Mouse (Mus musculus): Measurements from ENCODE around the gene Gng12. TPM values are rescaled to one million over a fixed set of nuclear protein-coding genes. Genes with fewer than 3 reads are reported as not detected.

Gng12 gene
- polyA plus RNA-seq, 1 experiment from 2014 or later, result 50.3 TPM

DNA sequence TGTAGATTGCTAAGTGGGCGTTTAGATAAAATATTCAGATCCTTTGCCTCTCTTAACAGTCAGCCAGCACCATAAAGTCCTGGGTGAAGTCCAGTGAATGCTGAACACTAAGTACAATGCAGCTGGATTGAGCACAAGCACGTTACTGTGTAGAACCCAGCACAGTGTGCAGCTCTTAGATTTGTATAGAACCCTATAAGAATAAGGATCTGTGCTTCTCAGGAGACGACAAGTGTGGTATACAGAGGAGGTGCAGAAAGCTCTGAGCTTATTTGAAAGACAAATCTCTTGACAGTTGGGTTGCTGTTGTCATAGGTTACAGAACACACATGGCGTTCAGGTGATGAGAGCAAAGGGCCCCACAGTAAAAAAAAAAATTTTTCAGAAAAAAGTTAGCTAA lies 1.8 kb downstream of the Gng12 start:
- Histone ChIP-seq H3K4me3 (no peak overlapping the region), H3K27ac (replicated peaks) (no peak overlapping the region), H3K27me3 (ENCODE audit: low read depth, poor library complexity, severe bottlenecking) (peaks cover 12% of the 10 kb centered on the region), H3K9me3 (replicated peaks) (no peaks in the 10 kb centered on the region), H3K36me3 (no peaks in the 10 kb centered on the region), H3K4me1 (peaks cover 17% of the 10 kb centered on the region)
- no peak for DNase-seq (ENCODE audit: low spot score)
- 63% methylated on average over 4 of the region's 4 CpGs for WGBS

GRCm38 (mm10) chr6:66901926-66902325 lies 5.7 kb downstream of the Gng12 start:
- no peak for DNase-seq (ENCODE audit: low spot score)
- WGBS, result 90% methylated on average over 5 of the region's 5 CpGs
- Histone ChIP-seq H3K36me3 (no peaks in the 10 kb centered on the region), H3K4me3 (no peak overlapping the region), H3K27me3 (ENCODE audit: low read depth, poor library complexity, severe bottlenecking) (peaks cover 12% of the 10 kb centered on the region), H3K27ac (replicated peaks) (no peak overlapping the region), H3K4me1 (peaks cover 8% of the 10 kb centered on the region), H3K9me3 (replicated peaks) (no peaks in the 10 kb centered on the region)

GRCm38 (mm10) chr6:66903206-66903605 lies 7.0 kb downstream of the Gng12 start:
- no peak overlapping the region for H3K27ac ChIP-seq (replicated peaks)
- no peaks in the 10 kb centered on the region for H3K9me3 ChIP-seq (replicated peaks)
- no peak for DNase-seq (ENCODE audit: low spot score)

GRCm38 (mm10) chr6:66903720-66904119 lies 7.5 kb downstream of the Gng12 start:
- Histone ChIP-seq H3K4me3 (no peak overlapping the region), H3K27me3 (ENCODE audit: low read depth, poor library complexity, severe bottlenecking) (no peaks in the 10 kb centered on the region), H3K27ac (replicated peaks) (no peak overlapping the region), H3K4me1 (no peaks in the 10 kb centered on the region), H3K9me3 (replicated peaks) (no peaks in the 10 kb centered on the region), H3K36me3 (no peaks in the 10 kb centered on the region)
- no peak for DNase-seq (ENCODE audit: low spot score)
- WGBS, result 83% methylated on average over 6 of the region's 6 CpGs

More at GRCm38 (mm10) chr6:66903206-66903605, 7.0 kb downstream of the Gng12 start:
- H3K36me3 ChIP-seq, result no peaks in the 10 kb centered on the region
- H3K27me3 ChIP-seq (ENCODE audit: low read depth, poor library complexity, severe bottlenecking), result peaks cover under 1% of the 10 kb centered on the region; the same call in 1 of the 2 replicates
- 89% methylated on average over 9 of the region's 9 CpGs for WGBS
- no peak overlapping the region for H3K4me3 ChIP-seq
- no peaks in the 10 kb centered on the region for H3K4me1 ChIP-seq

- DNase-seq (ENCODE audit: low spot score), result no peak
- H3K36me3 ChIP-seq, result no peaks in the 10 kb centered on the region
- H3K27me3 ChIP-seq (ENCODE audit: low read depth, poor library complexity, severe bottlenecking), result no peaks in the 10 kb centered on the region
- no peak overlapping the region for H3K4me3 ChIP-seq
- 96% methylated on average over 1 of the region's 1 CpGs for whole genome bisulfite sequencing
- H3K27ac ChIP-seq (replicated peaks), result no peak overlapping the region
- peaks cover 8% of the 10 kb centered on the region for H3K4me1 ChIP-seq
- H3K9me3 ChIP-seq (replicated peaks), result no peaks in the 10 kb centered on the region
Measured at GRCm38 (mm10) chr6:66906244-66906643, 10.0 kb downstream of the Gng12 start.

DNA sequence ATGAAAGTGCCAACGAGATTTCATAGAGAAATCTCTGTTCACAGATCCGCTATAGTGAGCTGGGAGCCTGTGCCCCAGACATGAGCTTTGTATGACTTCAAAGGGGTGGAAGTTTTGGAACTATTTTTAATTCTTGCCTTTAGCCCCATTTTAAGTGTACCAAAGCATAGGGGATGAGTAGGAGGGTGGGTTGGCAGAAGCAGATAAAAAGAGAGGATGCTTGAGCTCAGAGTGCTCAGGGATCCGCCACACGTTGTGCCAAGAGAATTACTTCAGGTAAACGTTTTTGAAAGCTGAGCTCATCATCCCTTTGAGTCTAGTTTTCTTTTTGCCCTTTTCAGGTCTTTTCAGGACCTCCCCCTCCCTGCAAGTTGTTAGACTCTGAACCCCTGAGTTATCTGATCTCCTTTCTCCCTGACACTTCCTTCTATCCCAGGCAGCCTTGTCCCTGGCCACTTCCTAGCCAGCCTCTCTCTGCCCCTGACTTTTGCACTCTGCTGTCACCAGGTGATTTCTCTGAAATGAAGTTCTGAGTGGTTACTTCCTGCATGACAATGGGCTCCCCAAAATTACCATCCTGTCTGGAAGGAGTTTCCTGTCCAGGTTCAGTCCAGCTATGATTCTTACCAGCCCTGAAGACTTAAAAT lies 12.3 kb downstream of the Gng12 start:
- Histone ChIP-seq H3K27ac (replicated peaks) (no peak overlapping the region), H3K9me3 (replicated peaks) (no peaks in the 10 kb centered on the region), H3K4me3 (no peak overlapping the region), H3K27me3 (ENCODE audit: low read depth, poor library complexity, severe bottlenecking) (no peaks in the 10 kb centered on the region), H3K36me3 (no peaks in the 10 kb centered on the region), H3K4me1 (peaks cover 8% of the 10 kb centered on the region)
- WGBS, result 85% methylated on average over 5 of the region's 5 CpGs
- DNase-seq (ENCODE audit: low spot score), result no peak

GRCm38 (mm10) chr6:66910493-66911435 lies 14.6 kb downstream of the Gng12 start:
- Histone ChIP-seq H3K4me3 (no peak overlapping the region), H3K36me3 (no peaks in the 10 kb centered on the region), H3K9me3 (replicated peaks) (no peaks in the 10 kb centered on the region), H3K27ac (replicated peaks) (no peak overlapping the region), H3K27me3 (ENCODE audit: low read depth, poor library complexity, severe bottlenecking) (no peaks in the 10 kb centered on the region), H3K4me1 (peaks cover 8% of the 10 kb centered on the region)
- DNase-seq (ENCODE audit: low spot score), result no peak
- 72% methylated on average over 11 of the region's 11 CpGs for WGBS

DNA sequence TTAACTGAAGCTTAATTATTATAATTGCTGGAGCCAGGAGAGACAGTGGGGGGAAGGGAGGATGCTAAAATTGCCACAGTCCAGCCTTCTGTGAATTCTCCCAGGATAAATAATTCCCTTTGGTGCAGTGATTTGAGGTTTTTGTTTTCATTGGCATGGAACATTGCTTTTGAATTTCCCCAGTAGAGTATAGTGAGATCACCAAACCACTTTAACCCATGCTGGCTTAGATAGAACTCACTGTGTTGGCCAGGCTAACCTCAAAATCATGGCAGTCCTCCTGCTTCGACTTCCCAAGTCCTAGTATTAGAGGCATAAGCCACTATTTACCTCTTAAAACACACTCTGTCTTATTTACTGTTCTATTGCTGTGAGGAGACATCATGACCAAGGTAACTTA lies 17.2 kb downstream of the Gng12 start:
- Histone ChIP-seq H3K4me1 (peaks cover 8% of the 10 kb centered on the region), H3K4me3 (no peak overlapping the region), H3K27ac (replicated peaks) (no peak overlapping the region), H3K27me3 (ENCODE audit: low read depth, poor library complexity, severe bottlenecking) (no peaks in the 10 kb centered on the region), H3K9me3 (replicated peaks) (no peaks in the 10 kb centered on the region), H3K36me3 (no peaks in the 10 kb centered on the region)
- 94% methylated on average over 1 of the region's 1 CpGs for WGBS
- no peak for DNase-seq (ENCODE audit: low spot score)

DNA sequence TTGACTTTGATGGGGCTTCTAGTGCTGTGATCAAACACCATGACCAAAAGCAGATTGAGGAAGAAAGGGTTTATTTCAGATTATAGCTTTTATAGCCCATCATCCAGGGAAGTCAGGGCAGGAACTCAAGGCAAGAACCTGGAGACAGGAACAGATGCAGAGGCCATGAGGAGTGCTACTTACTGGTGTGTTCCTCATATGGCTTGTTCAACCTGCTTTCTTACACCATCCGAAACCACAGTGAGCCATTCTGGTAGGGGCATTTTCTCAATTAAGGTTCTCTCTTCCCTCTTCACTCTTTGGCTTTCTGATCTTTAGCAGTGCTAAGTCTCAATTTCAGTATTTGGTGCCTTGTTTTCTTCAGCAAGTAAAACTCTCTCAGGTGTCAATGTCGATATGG lies 19.4 kb downstream of the Gng12 start:
- no peak overlapping the region for H3K4me3 ChIP-seq
- H3K27ac ChIP-seq (replicated peaks), result no peak overlapping the region
- H3K9me3 ChIP-seq (replicated peaks), result no peaks in the 10 kb centered on the region
- peaks cover 5% of the 10 kb centered on the region for H3K4me1 ChIP-seq
- 93% methylated on average over 2 of the region's 2 CpGs for WGBS
- H3K36me3 ChIP-seq, result no peaks in the 10 kb centered on the region
- H3K27me3 ChIP-seq (ENCODE audit: low read depth, poor library complexity, severe bottlenecking), result no peaks in the 10 kb centered on the region
- DNase-seq (ENCODE audit: low spot score), result no peak

- Histone ChIP-seq H3K27me3 (ENCODE audit: low read depth, poor library complexity, severe bottlenecking) (no peaks in the 10 kb centered on the region), H3K36me3 (no peaks in the 10 kb centered on the region), H3K4me1 (no peaks in the 10 kb centered on the region), H3K27ac (replicated peaks) (no peak overlapping the region), H3K9me3 (replicated peaks) (no peaks in the 10 kb centered on the region), H3K4me3 (no peak overlapping the region)
- no peak for DNase-seq (ENCODE audit: low spot score)
- 91% methylated on average over 7 of the region's 7 CpGs for WGBS
Measured at GRCm38 (mm10) chr6:66917032-66917431, 20.8 kb downstream of the Gng12 start.

DNA sequence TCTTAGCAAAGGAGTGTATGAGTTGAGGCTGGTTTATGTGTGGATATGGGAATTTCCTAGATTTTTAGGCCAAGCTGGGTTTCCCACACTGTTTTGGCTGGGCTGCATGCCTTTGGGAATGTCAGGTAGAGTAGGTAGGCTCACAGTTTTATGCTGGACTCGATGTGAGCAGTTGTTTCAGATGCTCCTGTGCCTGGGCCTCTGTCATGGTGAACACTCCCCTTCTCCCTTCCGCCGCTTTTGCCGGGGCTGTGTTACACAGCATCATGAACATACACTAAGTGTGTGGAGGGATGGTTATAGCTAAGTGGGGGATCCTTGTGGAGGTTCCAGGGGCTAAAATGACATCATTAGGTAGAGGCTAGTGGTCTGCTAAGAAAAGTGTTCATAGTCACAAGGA lies 24.6 kb downstream of the Gng12 start:
- no peaks in the 10 kb centered on the region for H3K27me3 ChIP-seq (ENCODE audit: low read depth, poor library complexity, severe bottlenecking)
- H3K4me3 ChIP-seq, result no peak overlapping the region
- H3K4me1 ChIP-seq, result no peaks in the 10 kb centered on the region
- DNase-seq (ENCODE audit: low spot score), result no peak
- 96% methylated on average over 4 of the region's 4 CpGs for WGBS
- no peaks in the 10 kb centered on the region for H3K36me3 ChIP-seq
- H3K27ac ChIP-seq (replicated peaks), result no peak overlapping the region
- no peaks in the 10 kb centered on the region for H3K9me3 ChIP-seq (replicated peaks)

GRCm38 (mm10) chr6:66921755-66922154 lies 25.6 kb downstream of the Gng12 start:
- DNase-seq (ENCODE audit: low spot score), result no peak
- no peaks in the 10 kb centered on the region for H3K4me1 ChIP-seq
- no peak overlapping the region for H3K4me3 ChIP-seq
- no peaks in the 10 kb centered on the region for H3K27me3 ChIP-seq (ENCODE audit: low read depth, poor library complexity, severe bottlenecking)
- no peak overlapping the region for H3K27ac ChIP-seq (replicated peaks)
- H3K36me3 ChIP-seq, result no peaks in the 10 kb centered on the region
- H3K9me3 ChIP-seq (replicated peaks), result no peaks in the 10 kb centered on the region
- 88% methylated on average over 4 of the region's 4 CpGs for WGBS

DNA sequence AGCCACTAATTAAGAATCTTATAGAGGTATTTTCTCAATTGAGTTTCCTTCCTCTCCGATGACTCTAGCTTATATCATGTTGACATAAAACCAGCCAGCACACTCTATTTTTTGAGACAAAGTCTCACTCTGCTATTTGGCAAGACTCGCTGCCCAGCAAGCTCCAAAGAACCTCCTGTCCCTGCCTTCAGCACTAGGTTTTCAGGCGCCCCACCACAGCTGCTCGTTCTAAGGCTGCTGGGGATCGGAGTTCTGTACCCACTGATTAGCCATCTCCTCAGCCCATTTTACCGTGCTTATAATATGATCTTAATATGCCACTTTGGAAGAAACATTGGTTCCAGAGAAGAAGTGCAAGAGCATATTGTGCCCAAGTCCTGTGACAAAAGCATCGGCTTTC lies 26.3 kb downstream of the Gng12 start:
- no peak overlapping the region for H3K4me3 ChIP-seq
- DNase-seq (ENCODE audit: low spot score), result no peak
- no peaks in the 10 kb centered on the region for H3K4me1 ChIP-seq
- no peaks in the 10 kb centered on the region for H3K27me3 ChIP-seq (ENCODE audit: low read depth, poor library complexity, severe bottlenecking)
- H3K9me3 ChIP-seq (replicated peaks), result no peaks in the 10 kb centered on the region
- H3K36me3 ChIP-seq, result no peaks in the 10 kb centered on the region
- H3K27ac ChIP-seq (replicated peaks), result no peak overlapping the region
- 92% methylated on average over 7 of the region's 7 CpGs for WGBS

All from midbrain, embryonic 10.5 days (tissue).